Mouse (Mus musculus): ENCODE results near the gene Zfp503.
A peak's percentile ranks its signal among the peaks of the same experiment; 100 is the strongest.

Zfp503 gene

GRCm38 (mm10) chr14:21993251-21994060 lies 4.1 kb upstream of the Zfp503 start:
- DNase-seq (ENCODE audit: low spot score in 2 of 2) = peak in 1 of 2 experiments; percentile 31

GRCm38 (mm10) chr14:21992321-21992885 lies 3.0 kb upstream of the Zfp503 start:
- DNase-seq (ENCODE audit: low spot score in 2 of 2) = no peak

- no peak for DNase-seq (ENCODE audit: low spot score in 2 of 2)
Measured at GRCm38 (mm10) chr14:21991856-21992255, 2.5 kb upstream of the Zfp503 start.

GRCm38 (mm10) chr14:21991251-21991780 lies 1.9 kb upstream of the Zfp503 start:
- peak; percentile 35 to 66 for DNase-seq (ENCODE audit: low spot score in 2 of 2)

GRCm38 (mm10) chr14:21990321-21991021 lies 1.1 kb upstream of the Zfp503 start:
- DNase-seq (ENCODE audit: low spot score in 2 of 2) = peak; percentile 26 to 31

- DNase-seq (ENCODE audit: low spot score in 2 of 2) = peak; percentile 36 to 56
Measured at GRCm38 (mm10) chr14:21988577-21989290, 667 bp downstream of the Zfp503 start.

- DNase-seq (ENCODE audit: low spot score in 2 of 2) = peak; percentile 92 to 98
Measured at GRCm38 (mm10) chr14:21987660-21988576, 1.5 kb downstream of the Zfp503 start.

- DNase-seq (ENCODE audit: low spot score in 2 of 2) = peak; percentile 37 to 65
Measured at GRCm38 (mm10) chr14:21986733-21987659, 2.4 kb downstream of the Zfp503 start.

GRCm38 (mm10) chr14:21985981-21986732 lies 3.2 kb downstream of the Zfp503 start:
- DNase-seq (ENCODE audit: low spot score in 2 of 2) = peak; percentile 81 to 88

- peak; percentile 18 to 37 for DNase-seq (ENCODE audit: low spot score in 2 of 2)
Measured at GRCm38 (mm10) chr14:21985426-21985931, 3.9 kb downstream of the Zfp503 start.

- DNase-seq (ENCODE audit: low spot score in 2 of 2) = peak; percentile 32 to 42
Measured at GRCm38 (mm10) chr14:21984757-21985425, 4.5 kb downstream of the Zfp503 start.

- no peak for DNase-seq (ENCODE audit: low spot score in 2 of 2)
Measured at GRCm38 (mm10) chr14:21983950-21984730, 5.3 kb downstream of the Zfp503 start.

- peak; percentile 23 to 26 for DNase-seq (ENCODE audit: low spot score in 2 of 2)
Measured at GRCm38 (mm10) chr14:21983311-21983949, 6.0 kb downstream of the Zfp503 start.

- DNase-seq (ENCODE audit: low spot score in 2 of 2) = peak; percentile 31 to 33
Measured at GRCm38 (mm10) chr14:21982592-21983310, 6.7 kb downstream of the Zfp503 start.

GRCm38 (mm10) chr14:21982096-21982591 lies 7.3 kb downstream of the Zfp503 start:
- peak; percentile 9 to 25 for DNase-seq (ENCODE audit: low spot score in 2 of 2)

- peak; percentile 63 to 80 for DNase-seq (ENCODE audit: low spot score in 2 of 2)
Measured at GRCm38 (mm10) chr14:21981462-21981861, 7.9 kb downstream of the Zfp503 start.

All from urinary bladder, postnatal 36 days (tissue).